Mouse (Mus musculus) embryonic facial prominence, embryonic 10.5 days (tissue): Measurements from ENCODE around the gene Arpin. TPM values are rescaled to one million over a fixed set of nuclear protein-coding genes. Genes with fewer than 3 reads are reported as not detected.

Experiments
- DNase-seq: peaks from one replicate; pipeline ENCODE4 v3.0.0-alpha.2; 2017; ENCODE audit warnings: low spot score
- H3K27ac ChIP-seq: fragments of 300-500 bp; sonication (generic); replicated peaks from 2 replicates; pipeline ENCODE4 v1.5.1; 2016; ENCODE audit warnings: mild to moderate bottlenecking
- H3K27me3 ChIP-seq: fragments of 300-500 bp; sonication (generic); replicated peaks from 2 replicates; pipeline ENCODE4 v1.6.1; 2016; ENCODE audit warnings: low read depth, mild to moderate bottlenecking; ENCODE audit not compliant: poor library complexity, severe bottlenecking
- H3K36me3 ChIP-seq: fragments of 300-500 bp; sonication (generic); replicated peaks from 2 replicates; pipeline ENCODE4 v1.6.1; 2016; ENCODE audit warnings: mild to moderate bottlenecking, moderate library complexity
- H3K4me1 ChIP-seq: fragments of 300-500 bp; sonication (generic); 2 replicates; pipeline ENCODE4 v1.6.1; 2016
- H3K4me3 ChIP-seq: fragments of 300-500 bp; sonication (generic); 2 replicates; pipeline ENCODE4 v1.5.1; 2016; ENCODE audit warnings: mild to moderate bottlenecking, moderate library complexity
- H3K9me3 ChIP-seq: fragments of 300-500 bp; sonication (generic); 2 replicates; pipeline ENCODE4 v1.6.1; 2016; ENCODE audit warnings: mild to moderate bottlenecking
- WGBS: fragments of 180-500 bp; shearing (Covaris S2); methylation state at CpG from one replicate; pipeline ENCODE4 v1.1.7; 2016; 5-methylcytosine and 5-hydroxymethylcytosine counted together
- polyA plus RNA-seq: library from polyadenylated mRNA; unstranded; fragments of >200 nt; fragmentation: Nextera tagmentation; extraction: Ambion mirVana; gene quantifications from 2 replicates; pipeline ENCODE4 v1.2.1, GENCODE M21; 2016

Arpin gene
- polyA plus RNA-seq = 18.4 and 19.3 TPM in 2 replicates

DNA sequence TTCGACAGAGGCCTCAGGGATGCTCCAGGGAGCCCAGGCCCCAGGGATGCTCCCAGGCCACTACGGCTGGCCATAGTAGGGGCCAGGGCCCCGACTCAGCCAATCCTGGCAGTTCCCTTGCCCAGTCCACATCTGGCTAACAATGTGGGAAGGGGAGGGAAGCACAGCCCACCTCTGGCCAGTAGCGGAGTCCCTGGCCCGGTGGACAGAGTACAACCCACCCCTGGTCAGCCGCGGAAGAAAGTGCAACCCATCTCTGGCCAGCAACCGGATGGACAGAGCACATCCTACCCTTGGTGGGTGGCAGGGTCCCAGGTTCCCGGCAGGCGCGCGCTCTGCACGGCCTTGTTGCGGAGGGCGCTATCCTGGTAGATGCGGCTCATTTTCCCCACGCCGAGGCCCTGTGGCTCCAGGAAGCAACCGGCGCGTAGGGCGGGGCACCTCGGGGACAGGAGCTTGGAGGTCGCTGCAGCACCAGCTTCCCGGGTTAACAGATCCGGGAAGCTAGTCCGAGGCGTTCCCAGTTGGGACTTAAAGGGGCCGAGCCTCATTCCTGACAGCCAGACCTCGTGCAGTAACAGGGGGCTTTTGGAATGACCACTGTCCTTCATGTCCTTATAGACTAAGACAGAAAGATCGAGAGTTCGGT is at the start of gene Arpin:
Arpin (minus strand) TSS at position 498 of the 649 bp plus-strand sequence.
- 1% methylated on average over 32 of the region's 32 CpGs for WGBS
- Histone ChIP-seq H3K9me3 (no peaks in the 10 kb centered on the region), H3K27me3 (peaks cover 10% of the 10 kb centered on the region), H3K36me3 (0 out of 2 replicates have a peak, but pooled peaks cover 3% of the 10 kb centered on the region), H3K4me1 (peaks cover 22% of the 10 kb centered on the region), H3K4me3 (peak within 1 kb of the TSS; percentile 68), H3K27ac (peak within 1 kb of the TSS; percentile 86)
- peak; percentile 82 for DNase-seq

GRCm38 (mm10) chr7:79975316-79975715 is 40.2 kb upstream of the Arpin start:
- no peaks in the 10 kb centered on the region for H3K9me3 ChIP-seq
- H3K4me3 ChIP-seq = no peak overlapping the region
- no peak overlapping the region for H3K27ac ChIP-seq
- WGBS = 90% methylated on average over 2 of the region's 2 CpGs
- H3K4me1 ChIP-seq = no peaks in the 10 kb centered on the region
- no peak for DNase-seq
- no peaks in the 10 kb centered on the region for H3K27me3 ChIP-seq
- H3K36me3 ChIP-seq = no peaks in the 10 kb centered on the region

DNA sequence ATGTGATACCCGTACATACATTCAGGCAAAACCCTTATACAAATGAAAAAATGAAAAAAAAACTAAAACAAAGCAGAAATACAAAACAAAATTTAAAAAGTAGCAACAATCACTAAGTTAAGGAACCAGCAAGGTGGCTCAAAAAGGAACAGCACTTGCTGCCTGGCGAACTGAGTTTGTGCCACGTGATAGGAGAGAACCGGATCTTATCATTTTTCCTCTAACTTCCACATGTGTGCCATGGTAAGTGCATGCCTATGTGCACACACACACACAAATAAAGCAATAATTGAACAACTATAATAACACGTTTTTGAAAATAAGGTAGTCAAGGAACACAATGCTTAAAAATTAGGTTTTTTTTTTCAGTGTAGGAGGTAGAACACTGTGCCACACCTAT is 37.0 kb upstream of the Arpin start:
- Histone ChIP-seq H3K36me3 (no peaks in the 10 kb centered on the region), H3K27me3 (no peaks in the 10 kb centered on the region), H3K4me1 (no peaks in the 10 kb centered on the region), H3K9me3 (no peaks in the 10 kb centered on the region), H3K27ac (no peak overlapping the region), H3K4me3 (no peak overlapping the region)
- 81% methylated on average over 5 of the region's 5 CpGs for WGBS
- no peak for DNase-seq

GRCm38 (mm10) chr7:79970336-79970735 is 35.2 kb upstream of the Arpin start:
- Histone ChIP-seq H3K4me3 (no peak overlapping the region), H3K36me3 (no peaks in the 10 kb centered on the region), H3K4me1 (no peaks in the 10 kb centered on the region), H3K27ac (no peak overlapping the region), H3K9me3 (no peaks in the 10 kb centered on the region), H3K27me3 (no peaks in the 10 kb centered on the region)
- 60% methylated on average over 1 of the region's 1 CpGs for WGBS
- no peak for DNase-seq

DNA sequence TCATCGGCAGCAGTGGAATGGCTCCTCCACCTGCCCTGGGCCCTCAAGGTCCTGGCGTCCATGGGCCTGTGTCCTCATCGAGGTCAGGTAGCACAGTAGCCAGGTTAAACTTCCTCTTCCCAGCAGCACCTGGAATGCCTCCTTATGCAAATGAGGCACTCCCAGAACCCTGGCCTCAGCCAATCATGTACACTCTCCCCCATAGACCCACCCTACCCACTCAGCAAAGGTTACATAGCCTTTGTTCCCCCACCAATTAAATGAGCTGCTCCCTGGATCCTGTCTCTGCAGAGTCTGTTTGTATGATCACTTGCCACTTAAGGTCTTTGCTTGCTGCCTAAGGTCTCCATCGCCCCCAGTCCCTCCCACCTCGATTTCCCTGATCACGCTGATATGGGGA is 33.2 kb upstream of the Arpin start:
- H3K36me3 ChIP-seq = no peaks in the 10 kb centered on the region
- WGBS = 85% methylated on average over 6 of the region's 6 CpGs

GRCm38 (mm10) chr7:79961600-79961999 is 26.4 kb upstream of the Arpin start:
- Histone ChIP-seq H3K36me3 (no peaks in the 10 kb centered on the region), H3K4me1 (no peaks in the 10 kb centered on the region), H3K4me3 (no peak overlapping the region), H3K27ac (no peak overlapping the region), H3K9me3 (no peaks in the 10 kb centered on the region), H3K27me3 (no peaks in the 10 kb centered on the region)
- WGBS = 55% methylated on average over 1 of the region's 1 CpGs
- no peak for DNase-seq

More for the DNA sequence above, 33.2 kb upstream of the Arpin start:
- Histone ChIP-seq H3K4me1 (no peaks in the 10 kb centered on the region), H3K27me3 (no peaks in the 10 kb centered on the region), H3K4me3 (no peak overlapping the region), H3K27ac (no peak overlapping the region), H3K9me3 (no peaks in the 10 kb centered on the region)
- DNase-seq = no peak

- no peaks in the 10 kb centered on the region for H3K27me3 ChIP-seq
- H3K36me3 ChIP-seq = no peaks in the 10 kb centered on the region
- DNase-seq = no peak
- H3K4me1 ChIP-seq = no peaks in the 10 kb centered on the region
- H3K4me3 ChIP-seq = no peak overlapping the region
- no peaks in the 10 kb centered on the region for H3K9me3 ChIP-seq
- 86% methylated on average over 1 of the region's 1 CpGs for WGBS
- no peak overlapping the region for H3K27ac ChIP-seq
These were observed 21.0 kb upstream of the Arpin start for GRCm38 (mm10) chr7:79956131-79956530.

DNA sequence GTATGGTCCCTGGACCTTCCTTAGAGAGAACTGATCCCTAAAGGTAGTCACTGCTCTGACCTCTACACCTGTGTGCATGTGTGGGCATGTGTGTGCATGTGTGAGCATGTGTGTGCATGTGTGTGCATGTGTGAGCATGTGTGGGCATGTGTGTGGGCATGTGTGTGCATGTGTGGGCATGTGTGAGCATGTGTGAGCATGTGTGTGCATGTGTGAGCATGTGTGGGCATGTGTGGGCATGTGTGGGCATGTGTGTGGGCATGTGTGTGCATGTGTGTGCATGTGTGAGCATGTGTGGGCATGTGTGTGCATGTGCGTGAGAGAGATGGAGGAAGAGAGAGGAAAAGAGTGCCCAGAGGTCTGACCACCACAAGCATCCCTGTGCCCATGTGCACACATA is 19.7 kb upstream of the Arpin start:
- Histone ChIP-seq H3K27ac (no peak overlapping the region), H3K9me3 (no peaks in the 10 kb centered on the region), H3K36me3 (no peaks in the 10 kb centered on the region), H3K27me3 (no peaks in the 10 kb centered on the region), H3K4me3 (no peak overlapping the region), H3K4me1 (no peaks in the 10 kb centered on the region)
- 88% methylated on average over 1 of the region's 1 CpGs for WGBS
- DNase-seq = no peak

GRCm38 (mm10) chr7:79951038-79951437 is 15.9 kb upstream of the Arpin start:
- no peak overlapping the region for H3K27ac ChIP-seq
- H3K4me3 ChIP-seq = no peak overlapping the region
- no peaks in the 10 kb centered on the region for H3K36me3 ChIP-seq
- DNase-seq = no peak
- WGBS = 74% methylated on average over 3 of the region's 3 CpGs
- no peaks in the 10 kb centered on the region for H3K9me3 ChIP-seq
- no peaks in the 10 kb centered on the region for H3K4me1 ChIP-seq
- H3K27me3 ChIP-seq = no peaks in the 10 kb centered on the region

GRCm38 (mm10) chr7:79950236-79950635 is 15.1 kb upstream of the Arpin start:
- WGBS = 77% methylated on average over 6 of the region's 6 CpGs
- H3K27ac ChIP-seq = no peak overlapping the region

DNA sequence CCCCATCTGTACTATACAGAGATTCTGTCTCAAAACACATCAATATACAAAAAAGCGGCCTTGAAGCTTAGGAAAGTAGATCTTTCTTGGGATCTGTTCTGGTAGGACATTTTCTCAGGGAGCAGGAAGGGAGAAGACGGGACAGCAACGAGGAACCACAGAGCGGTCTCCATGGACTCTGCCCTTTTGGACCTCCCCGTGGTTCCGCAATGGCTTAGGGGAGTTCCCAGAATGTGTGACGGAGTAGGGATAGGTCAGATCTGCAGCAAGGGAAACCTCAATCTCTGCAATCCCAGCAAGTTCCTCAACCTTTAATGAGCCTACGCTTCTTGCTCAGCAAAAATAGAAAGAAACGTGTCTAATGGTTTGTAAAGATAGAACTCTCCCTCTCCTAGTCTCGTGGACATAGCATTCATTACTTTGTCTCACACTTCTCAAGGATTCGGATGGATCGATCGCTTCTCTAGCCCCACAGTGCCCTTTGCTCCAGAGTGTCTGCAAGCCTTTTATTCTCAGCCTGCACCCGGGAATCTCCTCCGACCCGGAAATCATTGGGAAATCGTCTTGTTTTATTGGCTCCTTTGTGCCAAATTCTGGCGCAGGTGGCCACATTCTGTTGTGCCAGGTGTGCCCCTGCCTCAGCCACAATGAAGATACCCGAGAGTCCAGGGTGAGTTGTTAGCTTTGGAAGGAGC is 499 bp upstream of the Arpin start:
- no peaks in the 10 kb centered on the region for H3K36me3 ChIP-seq
- H3K27ac ChIP-seq = peak overlapping the region; percentile 86
- peak; percentile 18 for DNase-seq
- no peaks in the 10 kb centered on the region for H3K9me3 ChIP-seq
- H3K4me1 ChIP-seq = peaks cover 22% of the 10 kb centered on the region
- peaks cover 10% of the 10 kb centered on the region for H3K27me3 ChIP-seq
- H3K4me3 ChIP-seq = peak overlapping the region; percentile 68
- 13% methylated on average over 19 of the region's 19 CpGs for WGBS

More at GRCm38 (mm10) chr7:79950236-79950635, 15.1 kb upstream of the Arpin start:
- H3K27me3 ChIP-seq = no peaks in the 10 kb centered on the region
- H3K4me1 ChIP-seq = no peaks in the 10 kb centered on the region
- no peaks in the 10 kb centered on the region for H3K9me3 ChIP-seq
- DNase-seq = no peak
- no peak overlapping the region for H3K4me3 ChIP-seq
- H3K36me3 ChIP-seq = no peaks in the 10 kb centered on the region

GRCm38 (mm10) chr7:79934461-79934860 is 698 bp downstream of the Arpin start:
- Histone ChIP-seq H3K4me3 (peak overlapping the region; percentile 68), H3K27me3 (peaks cover 10% of the 10 kb centered on the region), H3K36me3 (0 out of 2 replicates have a peak, but pooled peaks cover 3% of the 10 kb centered on the region), H3K4me1 (peaks cover 22% of the 10 kb centered on the region), H3K27ac (peak overlapping the region; percentile 86), H3K9me3 (no peaks in the 10 kb centered on the region)
- no peak for DNase-seq
- WGBS = 51% methylated on average over 5 of the region's 5 CpGs

GRCm38 (mm10) chr7:79928516-79929052 is 6.6 kb downstream of the Arpin start:
- peaks cover 32% of the 10 kb centered on the region for H3K36me3 ChIP-seq
- no peak for DNase-seq
- no peak overlapping the region for H3K27ac ChIP-seq
- WGBS = 81% methylated on average over 2 of the region's 2 CpGs
- no peaks in the 10 kb centered on the region for H3K9me3 ChIP-seq
- H3K4me1 ChIP-seq = no peaks in the 10 kb centered on the region
- no peaks in the 10 kb centered on the region for H3K27me3 ChIP-seq
- no peak overlapping the region for H3K4me3 ChIP-seq
